Mouse (Mus musculus) midbrain, embryonic 13.5 days (tissue): ENCODE measurements around the gene 9130230L23Rik. TPM values are rescaled to one million over a fixed set of nuclear protein-coding genes. Genes with fewer than 3 reads are reported as not detected.

Source experiments
- ATAC-seq: fragments of 200-750 bp; cut with Nextera tagmentation; 2 replicates; pipeline ENCODE4 v1.8.0; 2017; ENCODE audit warnings: mild to moderate bottlenecking, moderate TSS enrichment, moderate library complexity
- H3K27ac ChIP-seq: fragments of 300-500 bp; sonication (generic); 2 replicates; pipeline ENCODE4 v1.5.1; 2015; ENCODE audit warnings: inconsistent platforms, mild to moderate bottlenecking, moderate library complexity
- H3K27me3 ChIP-seq: fragments of 300-500 bp; sonication (generic); 2 replicates; pipeline ENCODE4 v1.6.1; 2015; ENCODE audit warnings: mild to moderate bottlenecking, inconsistent platforms
- H3K36me3 ChIP-seq: fragments of 300-500 bp; sonication (generic); 2 replicates; pipeline ENCODE4 v1.6.1; 2015; ENCODE audit warnings: mild to moderate bottlenecking, inconsistent platforms
- H3K4me1 ChIP-seq: fragments of 300-500 bp; sonication (generic); replicated peaks from 2 replicates; pipeline ENCODE4 v1.6.1; 2015; ENCODE audit warnings: inconsistent platforms
- H3K4me2 ChIP-seq: fragments of 300-500 bp; sonication (generic); replicated peaks from 2 replicates; pipeline ENCODE4 v1.6.1; 2015; ENCODE audit warnings: moderate library complexity, mild to moderate bottlenecking, inconsistent platforms
- H3K4me3 ChIP-seq: fragments of 300-500 bp; sonication (generic); replicated peaks from 2 replicates; pipeline ENCODE4 v1.5.1; 2015; ENCODE audit warnings: mild to moderate bottlenecking, inconsistent platforms
- H3K9ac ChIP-seq: fragments of 300-500 bp; sonication (generic); replicated peaks from 2 replicates; pipeline ENCODE4 v1.6.1; 2015; ENCODE audit warnings: mild to moderate bottlenecking, inconsistent platforms
- H3K9me3 ChIP-seq: fragments of 300-500 bp; sonication (generic); 2 replicates; pipeline ENCODE4 v1.6.1; 2016; ENCODE audit warnings: mild to moderate bottlenecking, inconsistent platforms
- WGBS: fragments of 180-500 bp; shearing (Covaris S2); methylation state at CpG from one replicate; pipeline ENCODE4 v1.1.7; 2015; 5-methylcytosine and 5-hydroxymethylcytosine counted together
- polyA plus RNA-seq: library from polyadenylated mRNA; unstranded; fragments of >200 nt; fragmentation: Nextera tagmentation; extraction: Ambion mirVana; gene quantifications from 2 replicates; pipeline ENCODE4 v1.2.1, GENCODE M21; 2015

Gene 9130230L23Rik
- polyA plus RNA-seq, 1 experiment from 2014 or later = 0.34 TPM

- Histone ChIP-seq H3K36me3 (no peaks in the 10 kb centered on the region), H3K27ac (no peak overlapping the region), H3K4me2 (no peak overlapping the region), H3K9me3 (no peaks in the 10 kb centered on the region), H3K4me3 (no peak overlapping the region), H3K9ac (no peak overlapping the region), H3K27me3 (no peaks in the 10 kb centered on the region), H3K4me1 (peaks cover 8% of the 10 kb centered on the region; the same call in 1 of the 2 replicates)
- WGBS = 59% methylated on average over 14 of the region's 14 CpGs
- no peak for ATAC-seq
Observed at GRCm38 (mm10) chr5:66034375-66035195, 30.5 kb upstream of the 9130230L23Rik start.

- no peak for ATAC-seq
- Histone ChIP-seq H3K4me2 (no peak overlapping the region), H3K4me3 (no peak overlapping the region), H3K27me3 (no peaks in the 10 kb centered on the region), H3K9me3 (no peaks in the 10 kb centered on the region), H3K9ac (no peak overlapping the region), H3K27ac (no peak overlapping the region), H3K4me1 (peaks cover 8% of the 10 kb centered on the region; the same call in 1 of the 2 replicates), H3K36me3 (no peaks in the 10 kb centered on the region)
- WGBS = 91% methylated on average over 1 of the region's 1 CpGs
Observed at GRCm38 (mm10) chr5:66032826-66033225, 28.7 kb upstream of the 9130230L23Rik start.

- no peak for ATAC-seq
- peaks cover 6% of the 10 kb centered on the region; the same call in 1 of the 2 replicates for H3K4me1 ChIP-seq
- H3K27ac ChIP-seq = no peak overlapping the region
- no peaks in the 10 kb centered on the region for H3K36me3 ChIP-seq
- H3K4me2 ChIP-seq = no peak overlapping the region
- no peaks in the 10 kb centered on the region for H3K27me3 ChIP-seq
- H3K9ac ChIP-seq = no peak overlapping the region
- WGBS = 87% methylated on average over 5 of the region's 5 CpGs
- no peak overlapping the region for H3K4me3 ChIP-seq
- H3K9me3 ChIP-seq = peaks cover 4% of the 10 kb centered on the region; the same call in 1 of the 2 replicates
Observed at GRCm38 (mm10) chr5:66031699-66032098, 27.6 kb upstream of the 9130230L23Rik start.

GRCm38 (mm10) chr5:66028232-66028631, 24.1 kb upstream of the 9130230L23Rik start:
- no peaks in the 10 kb centered on the region for H3K4me1 ChIP-seq
- no peaks in the 10 kb centered on the region for H3K36me3 ChIP-seq
- WGBS = 96% methylated on average over 5 of the region's 5 CpGs
- no peak overlapping the region for H3K9ac ChIP-seq
- H3K27ac ChIP-seq = no peak overlapping the region
- no peaks in the 10 kb centered on the region for H3K27me3 ChIP-seq
- H3K4me2 ChIP-seq = no peak overlapping the region
- H3K4me3 ChIP-seq = no peak overlapping the region
- ATAC-seq = no peak
- peaks cover 12% of the 10 kb centered on the region; the same call in 1 of the 2 replicates for H3K9me3 ChIP-seq

- no peak for ATAC-seq
- WGBS = 97% methylated on average over 8 of the region's 8 CpGs
Observed at GRCm38 (mm10) chr5:66027206-66027605, 23.1 kb upstream of the 9130230L23Rik start.

GRCm38 (mm10) chr5:66026796-66027195, 22.7 kb upstream of the 9130230L23Rik start:
- ATAC-seq = no peak
- H3K4me1 ChIP-seq = no peaks in the 10 kb centered on the region
- no peak overlapping the region for H3K4me3 ChIP-seq
- no peaks in the 10 kb centered on the region for H3K36me3 ChIP-seq
- H3K27ac ChIP-seq = no peak overlapping the region
- H3K4me2 ChIP-seq = no peak overlapping the region
- no peak overlapping the region for H3K9ac ChIP-seq
- 97% methylated on average over 31 of the region's 31 CpGs for WGBS
- no peaks in the 10 kb centered on the region for H3K27me3 ChIP-seq
- peaks cover 14% of the 10 kb centered on the region; the same call in 1 of the 2 replicates for H3K9me3 ChIP-seq

More at GRCm38 (mm10) chr5:66027206-66027605, 23.1 kb upstream of the 9130230L23Rik start:
- Histone ChIP-seq H3K9ac (no peak overlapping the region), H3K9me3 (peaks cover 14% of the 10 kb centered on the region; the same call in 1 of the 2 replicates), H3K4me1 (no peaks in the 10 kb centered on the region), H3K4me2 (no peak overlapping the region), H3K4me3 (no peak overlapping the region), H3K27ac (no peak overlapping the region), H3K27me3 (no peaks in the 10 kb centered on the region), H3K36me3 (no peaks in the 10 kb centered on the region)

- Histone ChIP-seq H3K27me3 (no peaks in the 10 kb centered on the region), H3K9me3 (no peaks in the 10 kb centered on the region), H3K27ac (no peak overlapping the region), H3K36me3 (no peaks in the 10 kb centered on the region), H3K4me3 (no peak overlapping the region), H3K9ac (no peak overlapping the region), H3K4me1 (no peaks in the 10 kb centered on the region), H3K4me2 (no peak overlapping the region)
- 94% methylated on average over 2 of the region's 2 CpGs for WGBS
- no peak for ATAC-seq
Observed at GRCm38 (mm10) chr5:66015449-66015961, 11.4 kb upstream of the 9130230L23Rik start.

- H3K27me3 ChIP-seq = no peaks in the 10 kb centered on the region
- no peaks in the 10 kb centered on the region for H3K4me1 ChIP-seq
- H3K4me2 ChIP-seq = no peak overlapping the region
- H3K9me3 ChIP-seq = no peaks in the 10 kb centered on the region
- H3K27ac ChIP-seq = no peak overlapping the region
- WGBS = 83% methylated on average over 2 of the region's 2 CpGs
- no peak overlapping the region for H3K4me3 ChIP-seq
- no peak for ATAC-seq
- H3K9ac ChIP-seq = no peak overlapping the region
- H3K36me3 ChIP-seq = no peaks in the 10 kb centered on the region
Observed at GRCm38 (mm10) chr5:66014437-66014836, 10.4 kb upstream of the 9130230L23Rik start.

- H3K27me3 ChIP-seq = no peaks in the 10 kb centered on the region
- H3K36me3 ChIP-seq = no peaks in the 10 kb centered on the region
- no peak for ATAC-seq
- H3K4me2 ChIP-seq = no peak overlapping the region
- WGBS = 86% methylated on average over 3 of the region's 3 CpGs
- H3K4me3 ChIP-seq = no peak overlapping the region
- H3K9ac ChIP-seq = no peak overlapping the region
- no peaks in the 10 kb centered on the region for H3K4me1 ChIP-seq
- no peak overlapping the region for H3K27ac ChIP-seq
- H3K9me3 ChIP-seq = no peaks in the 10 kb centered on the region
Observed at GRCm38 (mm10) chr5:66013999-66014398, 9.9 kb upstream of the 9130230L23Rik start.

- Histone ChIP-seq H3K27ac (no peak overlapping the region), H3K9me3 (no peaks in the 10 kb centered on the region), H3K27me3 (no peaks in the 10 kb centered on the region), H3K9ac (no peak overlapping the region), H3K4me2 (no peak overlapping the region), H3K36me3 (no peaks in the 10 kb centered on the region), H3K4me3 (no peak overlapping the region), H3K4me1 (no peaks in the 10 kb centered on the region)
- ATAC-seq = no peak
- WGBS = 90% methylated on average over 15 of the region's 15 CpGs
Observed at GRCm38 (mm10) chr5:66008245-66008967, 4.3 kb upstream of the 9130230L23Rik start.

- Histone ChIP-seq H3K4me3 (no peak overlapping the region), H3K36me3 (no peaks in the 10 kb centered on the region), H3K9ac (no peak overlapping the region), H3K27me3 (no peaks in the 10 kb centered on the region), H3K4me2 (no peak overlapping the region), H3K27ac (no peak overlapping the region), H3K4me1 (no peaks in the 10 kb centered on the region), H3K9me3 (no peaks in the 10 kb centered on the region)
- WGBS = 44% methylated on average over 16 of the region's 16 CpGs
- ATAC-seq = no peak
Observed at GRCm38 (mm10) chr5:66005041-66005678, 1.1 kb upstream of the 9130230L23Rik start.

GRCm38 (mm10) chr5:66001232-66001631, 2.9 kb downstream of the 9130230L23Rik start:
- Histone ChIP-seq H3K36me3 (no peaks in the 10 kb centered on the region), H3K9ac (no peak overlapping the region), H3K27ac (no peak overlapping the region), H3K9me3 (no peaks in the 10 kb centered on the region), H3K27me3 (no peaks in the 10 kb centered on the region), H3K4me1 (no peaks in the 10 kb centered on the region), H3K4me2 (no peak overlapping the region), H3K4me3 (no peak overlapping the region)
- WGBS = 81% methylated on average over 5 of the region's 5 CpGs
- ATAC-seq = no peak
